Comparison of ENCODE assay signal across 9 mouse cellular contexts in the genomic region with DNA sequence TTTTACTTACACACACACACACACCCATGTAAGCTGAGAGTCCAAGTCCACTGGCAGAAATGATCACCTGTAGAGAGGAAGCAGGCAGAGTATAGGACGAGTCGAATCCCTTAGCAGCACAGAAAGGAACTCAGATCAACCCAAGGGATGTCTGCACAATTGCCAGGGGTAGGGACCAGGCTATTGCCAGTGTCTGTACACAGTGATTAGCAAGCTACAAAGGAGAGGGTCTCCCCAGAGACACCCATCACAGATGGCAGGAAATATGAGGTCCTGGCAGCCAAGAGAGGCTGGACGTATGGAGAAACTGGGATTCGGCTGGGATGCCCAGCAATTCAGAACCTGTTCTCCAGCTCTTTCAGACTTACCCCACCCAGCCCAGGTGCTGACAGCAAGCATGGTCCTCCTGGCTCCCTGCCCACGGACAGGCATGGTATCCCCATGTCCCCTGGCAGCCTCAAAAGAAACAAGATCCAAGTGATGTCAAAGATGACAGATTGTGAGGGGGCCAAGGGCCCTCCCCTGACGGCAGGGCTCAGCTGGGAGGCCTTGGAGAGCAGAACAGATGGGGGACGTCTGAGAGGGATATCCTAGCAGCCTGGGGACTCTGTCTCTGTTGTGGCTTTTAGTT. TPM values are rescaled to one million over a fixed set of nuclear protein-coding genes. Genes with fewer than 3 reads are reported as not detected.
DNase-seq lines count a peak whose midpoint lies in the region; ATAC-seq lines count a peak whose summit lies in the region.
"Had no signal": no experiment of that assay in that cellular context is flagged by ENCODE, and none has a peak within 500 bp of the region (broad histone marks: within the 10 kb centered on the region; RNA-seq: fewer than 3 reads in every experiment).

No protein-coding gene starts in this region.

- H3K36me3 ChIP-seq in hindbrain, embryonic 16.5 days (ENCODE audit: control insufficient read depth, insufficient read depth, low read length), result no peaks in the 10 kb centered on the region; the same call in 1 of the 2 replicates
- H3K36me3 ChIP-seq in liver, embryonic 11.5 days (ENCODE audit: control insufficient read depth, insufficient read depth, low read length), result no peaks in the 10 kb centered on the region

- H3K27me3 ChIP-seq in hindbrain, embryonic 16.5 days (replicated peaks; ENCODE audit: control insufficient read depth, insufficient read depth, low read length), result no peaks in the 10 kb centered on the region
- no peaks in the 10 kb centered on the region for H3K27me3 ChIP-seq in liver, embryonic 11.5 days (replicated peaks; ENCODE audit: control insufficient read depth, insufficient read depth, low read length)

- DNase-seq in gastrocnemius, adult 18-20 months (ENCODE audit: low spot score), result peak; percentile 46
- DNase-seq in gastrocnemius, postnatal 25 days, result no peak
- peak; percentile 64 for DNase-seq in adrenal gland, postnatal 10 days
- peak; percentile 52 to 88 for DNase-seq in cerebellum, postnatal 4 days (ENCODE audit: low spot score in 2 of 2)
- no peak for DNase-seq in Muller cell, postnatal 12 days (ENCODE audit: inconsistent ontology term)
- no peak for DNase-seq in T-cell, adult 2 months (ENCODE audit: low spot score)
- no peak for DNase-seq in liver, embryonic 11.5 days (ENCODE audit: low spot score)

- no peak overlapping the region for H3K4me3 ChIP-seq in hindbrain, embryonic 16.5 days (ENCODE audit: low read length)
- no peak overlapping the region for H3K4me3 ChIP-seq in liver, embryonic 11.5 days (ENCODE audit: low read depth, low read length)

- no peak overlapping the region for H3K4me2 ChIP-seq in hindbrain, embryonic 16.5 days (ENCODE audit: low read length)
- no peak overlapping the region for H3K4me2 ChIP-seq in liver, embryonic 11.5 days

- no peak overlapping the region for H3K27ac ChIP-seq in hindbrain, embryonic 16.5 days (ENCODE audit: low read depth, low read length)
- no peak overlapping the region for H3K27ac ChIP-seq in liver, embryonic 11.5 days (ENCODE audit: low read depth, low read length)

- H3K9ac ChIP-seq in hindbrain, embryonic 16.5 days (ENCODE audit: low read depth, low read length), result no peak overlapping the region
- H3K9ac ChIP-seq in liver, embryonic 11.5 days (ENCODE audit: low read depth, low read length), result no peak overlapping the region

- H3K9me3 ChIP-seq in hindbrain, embryonic 16.5 days (ENCODE audit: control insufficient read depth, low read length), result no peaks in the 10 kb centered on the region
- H3K9me3 ChIP-seq in liver, embryonic 11.5 days (ENCODE audit: control insufficient read depth, low read length), result no peaks in the 10 kb centered on the region

- WGBS in hindbrain, embryonic 16.5 days, result 20% methylated on average over 7 of the region's 7 CpGs
- WGBS in liver, embryonic 11.5 days, result 59% methylated on average over 7 of the region's 7 CpGs

- H3K4me1 ChIP-seq in hindbrain, embryonic 16.5 days (ENCODE audit: control insufficient read depth, insufficient read depth, low read depth, low read length), result peaks cover 13% of the 10 kb centered on the region
- H3K4me1 ChIP-seq in liver, embryonic 11.5 days (replicated peaks; ENCODE audit: control insufficient read depth, insufficient read depth, low read length), result no peaks in the 10 kb centered on the region

- ATAC-seq in hindbrain, embryonic 16.5 days, result peak; percentile 85
- no peak for ATAC-seq in liver, embryonic 11.5 days (replicated peaks; ENCODE audit: low FRiP score)
- ATAC-seq: lung, postnatal 0 days had no signal

RNA-seq across cellular contexts. Expression of a gene that starts 12.1 kb away (rescaled TPM):
- 1 to 10 TPM; 1.8 to 2.5 TPM for total RNA-seq in gastrocnemius, adult 18-20 months (2021)
- total RNA-seq in gastrocnemius, postnatal 25 days (2021), result 1 to 10 TPM; 1.1 to 2.5 TPM
- 1 to 10 TPM; 7.2 to 8.0 TPM for total RNA-seq in adrenal gland, postnatal 10 days (2021)
- 5.1 and 7.2 TPM in 2 replicates for polyA plus RNA-seq in hindbrain, embryonic 16.5 days (2015; fragmentation: Nextera tagmentation; extraction: Ambion mirVana)
- 0.66 and 0.93 TPM in 2 replicates for polyA plus RNA-seq in liver, embryonic 11.5 days (2014; fragmentation: Nextera tagmentation; extraction: Ambion mirVana)

Comparison
In these comparisons a context has a peak if more than half of its experiments do, and no peak if none do; other contexts are left out.
1. DNase-seq: peak in gastrocnemius, adult 18-20 months (single experiment), adrenal gland, postnatal 10 days (single experiment) and cerebellum, postnatal 4 days (2 of 2); none in gastrocnemius, postnatal 25 days (single experiment), Muller cell, postnatal 12 days (single experiment), T-cell, adult 2 months (single experiment) and liver, embryonic 11.5 days (single experiment).